1 mouse cellular context compared by ENCODE assay signal in genomic region chr5:109745081-109745480, GRCm38 (mm10). TPM values are rescaled to one million over a fixed set of nuclear protein-coding genes. Genes with fewer than 3 reads are reported as not detected.
"Had no signal": no experiment of that assay in that cellular context is flagged by ENCODE, and none has a peak within 500 bp of the region (broad histone marks: within the 10 kb centered on the region; RNA-seq: fewer than 3 reads in every experiment).

No protein-coding gene starts in this region.

RNA-seq across cellular contexts. Expression of gene 5430403G16Rik, which starts 54.2 kb away (rescaled TPM):
- polyA plus RNA-seq: small intestine, adult 2 months had no signal
